Mouse (Mus musculus) embryonic fibroblast, embryonic 13.5 days (primary cell): Measurements from ENCODE around the gene Mindy3.

Experiments
- CTCF ChIP-seq: IDR thresholded peaks from 2 replicates; pipeline ENCODE4 v1.5.1; 2011; ENCODE audit warnings: mild to moderate bottlenecking, control low read depth, low read length, moderate library complexity, borderline replicate concordance; ENCODE audit not compliant: insufficient read depth
- POLR2A ChIP-seq: IDR thresholded peaks from 2 replicates; pipeline ENCODE4 v1.6.1; 2011; ENCODE audit warnings: low read depth, mild to moderate bottlenecking, control low read depth, low read length, moderate library complexity

- TF ChIP-seq POLR2A (no peak), CTCF (no peak)
Measured at GRCm38 (mm10) chr2:12412309-12412708, 7.0 kb downstream of the Mindy3 start.
